Mouse (Mus musculus) right cerebral cortex, postnatal 10 days (tissue): Measurements from ENCODE around the gene Ranbp17.
"Not testable (repeated sequence)": the region's sequence is repeated elsewhere in the genome, so short reads cannot be mapped to it uniquely, and the experiment has no call there.

Source experiments
- DNase-seq, 2 experiments: peaks; one replicate each; pipeline ENCODE4 v3.0.0; 2021; ENCODE audit warnings: low spot score in 2 of 2

Gene Ranbp17

DNA sequence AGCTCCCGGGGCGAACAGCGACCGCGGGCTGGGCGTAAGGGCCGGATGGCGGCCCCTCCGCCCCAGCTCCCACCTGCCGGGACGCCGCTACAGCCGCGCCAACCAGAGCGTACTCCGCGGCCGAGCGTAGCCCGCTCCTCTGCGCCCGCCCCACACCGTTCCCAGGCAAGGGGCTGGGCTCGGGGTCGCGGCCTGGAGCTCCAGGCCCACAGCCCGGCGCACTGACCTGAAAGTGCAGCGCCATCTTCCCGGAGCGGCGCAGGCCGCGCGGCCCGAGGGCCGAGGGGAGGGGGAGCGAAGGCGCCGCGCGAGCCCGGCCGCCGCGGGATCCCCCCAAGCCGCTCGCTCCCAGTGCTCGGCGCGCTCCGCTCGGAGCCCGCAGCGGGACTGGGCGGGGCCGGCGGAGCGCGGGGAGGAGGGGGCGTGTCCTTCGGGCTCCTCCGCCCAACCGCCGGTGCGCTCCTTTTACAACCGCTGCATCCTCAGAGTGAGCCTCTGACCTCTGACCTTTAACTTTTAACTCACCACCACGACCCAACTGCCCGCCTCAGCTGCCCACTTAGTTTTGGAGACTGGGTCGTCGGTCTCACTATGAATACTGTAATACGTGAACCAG lies at the start of gene Ranbp17:
Gene Ranbp17, minus strand, starts transcription at position 371 of the 616 bp plus-strand sequence.
- DNase-seq: peak; percentile 57 to 60

DNA sequence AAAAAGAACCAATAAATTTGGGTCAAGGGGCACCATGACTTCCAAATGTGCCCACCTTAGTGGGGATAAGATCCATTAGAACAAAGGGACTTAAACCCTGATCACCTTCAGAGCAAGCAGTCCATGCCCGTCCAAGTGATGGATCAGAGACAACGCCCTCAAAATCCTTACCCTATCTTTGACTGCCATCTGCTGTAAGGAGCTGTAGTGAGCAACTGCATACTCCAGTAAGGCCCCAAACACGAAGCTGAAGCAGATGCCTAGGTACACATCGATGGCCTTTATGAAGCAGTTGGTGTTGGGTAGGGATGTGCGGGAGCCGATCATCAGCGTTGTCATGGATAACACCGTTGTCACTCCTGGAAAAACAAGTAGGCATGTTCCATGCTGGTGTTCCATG lies 40.6 kb upstream of the Ranbp17 start:
- DNase-seq: peak; percentile 24 to 26

DNA sequence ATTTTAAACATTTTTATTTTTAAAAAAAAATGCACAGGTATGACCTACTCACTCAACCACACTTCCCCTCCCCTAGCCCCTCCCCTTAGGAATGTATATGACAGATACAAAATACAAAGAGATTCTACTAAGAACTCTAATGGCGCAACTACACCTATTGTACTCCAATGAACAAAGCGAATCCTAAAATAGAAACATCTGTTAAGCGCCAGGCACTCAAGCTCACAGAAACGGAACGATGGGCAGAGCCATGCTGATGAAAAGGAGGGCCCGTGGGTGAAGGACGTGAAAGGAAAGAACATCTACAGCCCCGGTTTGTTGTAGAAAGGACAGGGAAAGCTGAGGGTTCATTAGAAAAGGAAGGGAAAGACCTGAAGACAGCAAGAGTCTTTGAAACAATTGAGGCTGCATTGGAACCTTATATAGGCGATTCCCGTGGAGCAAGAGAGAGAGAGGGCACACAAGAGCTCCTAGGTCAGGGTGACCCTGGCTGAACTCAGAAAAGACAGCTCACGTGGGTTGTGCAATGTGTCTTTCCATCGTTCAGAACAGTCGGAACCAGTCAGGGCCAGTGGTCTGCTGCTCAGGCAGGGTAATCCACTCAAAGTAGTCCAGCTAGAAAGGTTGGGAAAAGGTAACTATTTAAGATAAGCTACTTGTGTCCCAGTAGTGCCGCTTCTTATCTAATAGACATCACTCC lies 37.5 kb upstream of the Ranbp17 start:
- DNase-seq: no peak

DNA sequence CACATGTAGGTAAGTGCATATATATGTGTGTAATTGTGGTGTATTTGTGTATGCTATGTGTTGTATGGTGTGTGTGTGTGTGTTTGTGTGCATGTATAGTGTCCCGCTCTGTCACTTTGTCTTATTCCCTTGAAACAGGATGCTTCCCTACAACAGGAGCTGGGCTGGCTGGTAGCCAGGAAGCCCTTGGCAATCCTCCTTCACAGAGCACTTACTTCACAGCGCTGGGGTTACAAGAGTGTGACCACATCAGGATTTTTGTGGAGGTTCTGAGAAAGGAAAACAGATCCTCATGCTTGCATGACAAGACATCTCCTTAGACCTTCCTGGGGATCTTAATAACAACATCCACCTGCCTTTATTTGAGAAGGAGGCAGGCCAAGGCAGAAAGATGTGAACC lies 33.8 kb upstream of the Ranbp17 start:
- no peak for DNase-seq

DNA sequence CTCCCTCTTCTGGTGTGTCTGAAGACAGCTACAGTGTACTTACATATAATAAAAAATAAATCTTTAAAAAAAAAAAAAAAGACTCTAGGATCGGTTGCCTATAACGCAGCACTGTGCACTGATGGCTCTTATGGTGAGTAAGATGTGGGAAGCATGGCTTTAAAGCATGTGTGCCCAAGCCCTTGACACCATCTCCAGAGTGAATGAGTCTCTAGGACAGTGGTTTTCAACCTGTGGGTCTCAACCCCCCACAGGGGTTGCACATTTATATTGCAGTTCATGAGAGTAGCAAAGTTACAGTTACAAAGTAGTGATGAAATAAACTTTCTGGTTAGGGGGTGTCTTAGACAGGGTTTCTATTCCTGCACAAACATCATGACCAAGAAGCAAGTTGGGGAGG lies 31.4 kb upstream of the Ranbp17 start:
- DNase-seq: no peak

DNA sequence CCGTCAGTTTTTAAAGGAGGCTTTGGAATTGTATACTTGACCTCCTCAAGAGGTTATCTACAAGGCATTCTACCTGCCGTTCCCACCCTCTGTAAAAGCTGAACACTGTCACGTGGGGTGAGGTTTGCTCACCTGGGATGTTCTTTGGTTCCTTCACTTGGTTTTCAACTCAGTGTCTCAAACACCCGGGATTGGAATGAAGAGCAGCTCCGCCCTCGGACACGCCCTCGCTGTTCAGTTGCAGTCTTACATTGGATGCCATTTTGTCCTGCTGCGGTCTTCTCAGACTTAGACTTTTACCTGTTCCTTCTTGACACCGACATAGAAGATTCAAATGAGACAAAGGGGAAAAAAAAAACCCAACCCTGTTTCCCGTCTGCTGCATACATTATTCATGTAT lies 30.6 kb upstream of the Ranbp17 start:
- DNase-seq: no peak

DNA sequence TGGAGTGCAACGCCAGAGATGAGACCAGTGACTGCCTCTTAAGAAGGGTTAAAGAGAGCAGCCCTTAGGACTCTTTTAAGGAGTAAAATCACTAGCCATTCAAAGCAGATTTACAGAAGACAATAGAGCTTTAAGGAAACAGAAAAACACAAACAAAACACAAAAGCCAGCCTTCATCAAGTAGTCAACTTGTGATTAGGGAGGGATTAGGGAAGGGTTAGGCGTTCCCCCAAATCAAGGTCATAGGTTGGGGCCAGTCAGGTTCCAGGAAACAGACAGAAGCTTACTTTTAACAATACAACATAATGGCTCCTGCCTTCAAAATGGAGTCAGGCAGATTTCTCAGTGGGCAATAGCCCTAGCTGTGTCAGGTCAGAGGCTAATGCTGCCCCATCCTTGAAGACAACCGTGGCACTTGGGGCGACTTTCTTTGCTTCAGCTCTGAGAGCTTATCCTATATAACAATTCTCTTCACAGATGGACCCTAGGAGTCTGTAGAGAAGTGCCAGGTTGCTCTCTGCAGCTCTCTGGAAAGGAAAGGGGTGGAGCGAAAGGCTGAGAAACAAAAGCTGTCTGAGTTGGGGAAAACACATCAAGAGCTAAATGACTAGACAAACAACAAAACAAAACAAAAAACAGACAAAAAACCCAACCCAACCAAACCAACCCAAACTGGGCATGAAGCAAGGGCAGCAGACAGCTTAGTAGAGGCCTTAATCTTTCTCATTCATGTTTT lies 24.0 kb upstream of the Ranbp17 start:
- no peak for DNase-seq

DNA sequence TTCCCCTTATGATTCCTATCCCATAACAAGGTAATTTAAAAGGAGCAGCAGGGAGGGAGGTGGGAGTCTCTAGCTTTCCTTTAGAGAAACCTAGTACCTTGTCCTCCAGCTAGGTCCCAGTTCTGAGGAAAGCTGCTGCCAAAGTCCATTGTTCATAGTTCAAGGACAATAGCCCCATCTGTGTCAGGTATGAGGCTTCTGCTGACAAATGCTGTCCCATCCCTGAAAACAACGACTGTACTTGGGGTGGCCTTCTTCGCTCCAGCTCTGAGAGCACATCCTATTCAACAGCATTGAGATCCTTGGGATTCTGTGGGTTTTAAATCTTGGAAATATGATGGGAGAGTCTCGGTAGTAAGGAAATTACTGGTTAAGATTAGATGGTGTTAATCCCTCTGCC lies 23.1 kb upstream of the Ranbp17 start:
- no peak for DNase-seq

DNA sequence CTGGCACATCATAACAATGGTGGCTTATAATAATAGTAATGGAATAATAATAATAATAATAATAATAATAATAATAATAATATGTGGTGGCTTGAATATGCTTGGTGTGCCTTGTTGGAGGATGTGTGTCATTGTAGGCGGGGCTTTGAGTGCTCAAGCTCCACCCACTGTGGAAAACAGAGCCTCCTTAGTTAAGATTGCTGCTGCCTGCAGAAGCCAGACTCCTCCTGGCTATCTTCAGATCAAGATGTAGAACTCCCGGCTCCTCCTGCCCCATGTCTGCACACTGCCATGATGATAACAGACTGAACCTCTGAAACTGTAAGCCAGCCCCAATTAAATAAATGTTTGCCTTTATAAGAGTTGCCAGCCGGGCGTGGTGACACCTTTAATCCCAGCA lies 21.0 kb upstream of the Ranbp17 start:
- no peak for DNase-seq

DNA sequence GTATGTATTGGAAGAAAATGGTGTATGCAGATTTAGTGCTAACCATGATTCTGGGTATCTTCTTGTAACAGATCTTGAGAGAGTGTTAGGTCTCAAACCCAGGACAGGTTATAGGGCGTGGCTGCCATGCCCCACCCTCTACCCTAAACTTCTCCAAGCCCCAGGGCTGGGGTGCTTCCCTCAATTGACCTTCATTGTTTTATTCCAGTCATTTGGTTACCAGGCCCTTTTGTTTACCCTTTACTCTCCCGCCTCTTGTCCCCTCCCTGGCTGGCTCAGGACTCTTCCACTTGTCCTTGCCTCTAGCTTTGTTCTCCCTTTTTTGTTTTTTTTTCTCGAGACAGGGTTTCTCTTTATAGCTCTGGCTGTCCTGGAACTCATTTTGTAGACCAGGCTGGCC lies 20.0 kb upstream of the Ranbp17 start:
- no peak for DNase-seq

DNA sequence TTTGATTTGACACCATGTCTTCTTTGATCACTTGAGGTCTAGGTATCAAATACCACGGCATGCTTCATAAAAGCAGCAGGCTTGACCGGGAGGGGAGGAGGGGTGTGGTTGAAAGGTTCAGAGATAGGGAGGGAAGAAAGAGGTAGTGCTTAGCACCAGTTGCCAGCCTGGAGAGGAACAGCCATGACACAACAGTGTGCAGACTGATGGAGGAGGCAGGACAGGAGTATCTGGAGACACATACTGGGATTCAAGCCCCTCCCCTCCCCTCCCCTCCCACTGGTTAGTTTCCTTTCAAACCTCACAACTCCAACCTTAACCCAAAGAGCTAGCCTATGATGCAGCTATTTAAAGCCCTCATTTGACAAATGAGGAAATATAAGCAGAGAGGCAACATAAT lies 16.0 kb upstream of the Ranbp17 start:
- DNase-seq: no peak

DNA sequence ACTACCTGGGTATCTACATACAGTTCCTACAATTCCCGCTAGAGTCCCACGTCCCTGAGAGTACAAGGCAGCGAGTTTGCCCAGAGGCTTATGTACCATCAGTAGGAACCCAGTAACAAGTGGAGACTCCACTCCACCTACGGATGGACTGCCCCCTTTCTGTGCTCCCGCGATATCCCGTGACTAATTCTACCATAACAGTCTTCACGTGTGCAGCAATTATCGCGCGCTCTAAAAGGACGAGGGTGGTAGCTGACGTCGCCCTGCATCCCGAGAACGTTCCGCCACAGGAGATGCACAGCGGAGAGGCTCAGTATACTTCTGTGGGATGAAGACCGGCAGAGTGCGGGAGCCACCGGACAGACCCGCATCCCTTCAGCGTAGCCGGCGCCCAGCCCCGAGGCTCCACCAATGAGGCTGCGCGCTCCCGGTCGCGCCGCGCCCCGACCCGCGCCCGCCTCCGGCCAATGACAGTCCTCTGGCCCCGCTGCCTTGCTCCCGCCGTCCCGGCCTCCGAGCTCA lies 631 bp downstream of the Ranbp17 start:
- peak; percentile 68 to 84 for DNase-seq

DNA sequence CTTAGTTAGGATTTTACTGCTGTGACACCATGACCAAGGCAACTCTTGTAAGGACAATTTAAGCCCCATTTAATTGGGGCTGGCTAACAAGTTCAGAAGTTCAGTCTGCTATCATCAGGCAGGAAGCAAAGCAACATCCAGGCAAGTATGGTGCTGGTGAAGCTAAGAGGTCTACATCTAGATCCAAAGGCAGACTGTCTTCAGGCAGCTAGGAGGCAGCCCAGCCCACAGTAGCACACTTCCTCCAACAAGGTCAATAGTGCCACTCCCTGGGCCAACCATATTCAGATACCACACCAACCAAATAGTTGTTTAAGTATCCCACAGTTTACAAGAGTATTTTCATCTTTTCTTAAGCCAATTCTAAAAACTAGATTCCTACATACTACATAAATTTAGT lies 4.1 kb downstream of the Ranbp17 start:
- DNase-seq: no peak

DNA sequence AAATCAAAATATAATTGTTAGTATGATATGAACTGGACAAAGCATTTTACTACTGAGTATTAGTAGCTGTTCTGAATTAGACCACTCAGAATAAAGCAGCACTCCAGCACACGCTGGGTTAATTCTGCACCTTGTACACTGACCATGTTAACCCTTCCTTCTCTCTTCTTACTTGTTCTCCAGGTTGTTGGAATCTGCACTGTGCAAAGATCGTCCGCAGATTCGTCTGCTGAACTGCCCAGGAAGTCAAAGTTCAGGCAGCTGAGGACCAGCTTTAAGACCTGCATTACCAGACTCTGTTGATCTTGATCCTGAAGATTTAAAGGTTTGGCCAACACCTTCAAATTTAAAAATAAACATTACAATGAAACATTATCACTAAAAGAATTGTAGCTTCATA lies 27.8 kb downstream of the Ranbp17 start:
- no peak for DNase-seq

DNA sequence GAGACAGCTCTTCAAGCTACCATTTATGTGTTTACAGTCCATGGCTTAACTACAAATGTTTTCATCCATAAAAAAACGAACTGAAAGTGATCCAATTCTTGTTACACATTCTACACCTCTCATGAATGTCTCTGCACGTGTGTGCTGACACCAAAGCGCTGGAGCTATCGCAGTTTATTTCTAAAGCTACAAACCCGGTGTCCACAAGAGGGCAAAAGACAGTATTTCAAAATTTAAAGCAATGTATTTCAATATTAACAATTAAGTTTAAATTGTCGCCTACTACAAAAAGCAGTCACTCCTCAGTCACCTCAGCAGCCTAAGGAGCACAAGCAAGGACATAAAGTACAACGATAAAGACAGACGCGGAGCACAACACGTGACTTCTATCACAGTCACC lies 33.1 kb downstream of the Ranbp17 start:
- no peak for DNase-seq

DNA sequence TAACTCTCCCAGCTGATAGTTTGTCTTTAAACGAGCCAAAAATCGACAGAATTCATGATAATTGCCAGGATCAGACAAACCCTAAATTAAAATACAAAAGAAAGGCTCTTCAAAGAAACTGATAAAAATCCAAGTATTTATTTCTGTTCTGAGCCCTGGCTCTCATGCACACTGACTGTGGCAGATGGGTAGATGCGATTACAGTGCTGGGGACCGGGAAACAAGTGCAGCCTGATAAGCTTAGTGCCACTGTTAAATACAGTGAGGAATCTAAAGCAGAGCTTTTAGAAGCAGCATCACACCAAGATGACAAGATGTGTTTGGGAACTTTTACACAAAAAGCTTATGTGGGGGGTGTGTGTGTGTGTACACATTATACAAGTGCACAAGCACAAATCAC lies 34.3 kb downstream of the Ranbp17 start:
- peak in 1 of 2 experiments; percentile 26 for DNase-seq

DNA sequence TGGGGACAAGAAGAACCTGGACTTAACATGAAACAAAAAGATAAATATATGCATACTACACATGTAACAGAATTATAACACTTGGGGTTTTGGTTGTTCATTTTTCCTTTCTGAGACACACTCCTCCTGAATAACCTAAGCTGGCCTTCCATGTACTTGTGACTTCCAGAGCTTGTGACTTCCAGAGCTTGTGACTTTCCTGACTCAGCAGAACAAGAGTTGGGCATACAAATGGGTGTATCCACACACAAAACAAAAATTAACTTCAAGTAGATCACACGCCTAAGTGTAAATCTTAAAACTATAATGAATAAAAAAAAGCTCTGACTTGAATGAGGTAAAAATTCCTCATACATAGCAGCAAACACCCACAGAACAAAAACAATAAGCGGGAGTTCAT lies 36.9 kb downstream of the Ranbp17 start:
- DNase-seq: no peak

DNA sequence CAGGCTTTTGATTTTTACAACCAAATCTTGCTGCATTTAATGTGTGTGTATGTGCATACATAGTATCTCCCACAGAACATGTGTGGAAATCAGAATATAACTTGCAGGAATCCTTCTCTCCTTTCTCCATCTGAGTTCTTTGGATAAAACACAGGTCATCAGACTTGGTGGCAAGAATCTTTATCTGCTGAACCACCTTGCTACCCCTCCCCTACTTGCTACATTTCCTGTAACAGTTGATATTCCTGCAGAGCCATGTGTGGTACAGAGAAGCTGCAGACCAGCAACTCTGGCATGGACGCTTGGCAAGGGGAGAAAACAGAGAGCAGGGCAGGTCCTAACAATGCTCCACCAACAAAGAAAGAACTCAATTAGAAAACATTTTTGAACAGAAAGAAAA lies 52.4 kb downstream of the Ranbp17 start:
- DNase-seq: no peak

DNA sequence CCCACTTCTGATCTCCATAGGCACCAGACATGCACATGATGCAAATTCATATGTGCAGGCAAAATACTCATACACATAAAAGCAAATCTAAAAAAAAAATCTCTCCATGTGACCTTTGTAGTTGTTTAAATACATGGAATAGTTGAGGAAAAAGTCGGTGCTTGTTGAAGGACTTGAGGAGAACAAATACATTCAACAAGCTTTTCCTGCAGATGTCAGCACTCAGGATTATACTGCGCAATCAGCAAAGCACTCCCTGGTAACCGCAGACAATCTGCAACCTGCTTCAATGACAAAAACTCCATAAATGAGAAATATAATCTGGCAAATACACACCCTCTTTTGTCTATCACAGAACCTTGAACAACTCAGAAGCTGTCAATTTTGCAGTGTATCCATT lies 59.5 kb downstream of the Ranbp17 start:
- no peak for DNase-seq

DNA sequence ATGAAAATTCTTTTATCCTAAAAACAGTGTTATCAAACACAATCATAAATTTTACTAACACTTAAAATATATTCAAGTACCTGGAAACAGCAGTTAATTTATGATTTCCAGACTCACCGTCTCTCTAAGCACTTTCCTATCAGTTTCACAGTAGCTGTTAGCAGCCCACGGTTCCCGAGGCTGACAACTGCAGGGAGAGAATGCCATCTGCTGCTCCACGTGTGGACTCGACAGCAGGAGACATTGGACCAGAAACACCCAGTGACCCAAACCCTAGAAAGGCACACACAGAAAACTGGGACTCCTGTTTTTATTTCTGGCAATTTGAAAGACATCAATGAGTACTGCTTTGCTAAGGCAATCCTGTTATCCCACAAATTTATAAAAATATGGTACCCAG lies 79.7 kb downstream of the Ranbp17 start:
- DNase-seq: peak in 1 of 2 experiments; percentile 31

DNA sequence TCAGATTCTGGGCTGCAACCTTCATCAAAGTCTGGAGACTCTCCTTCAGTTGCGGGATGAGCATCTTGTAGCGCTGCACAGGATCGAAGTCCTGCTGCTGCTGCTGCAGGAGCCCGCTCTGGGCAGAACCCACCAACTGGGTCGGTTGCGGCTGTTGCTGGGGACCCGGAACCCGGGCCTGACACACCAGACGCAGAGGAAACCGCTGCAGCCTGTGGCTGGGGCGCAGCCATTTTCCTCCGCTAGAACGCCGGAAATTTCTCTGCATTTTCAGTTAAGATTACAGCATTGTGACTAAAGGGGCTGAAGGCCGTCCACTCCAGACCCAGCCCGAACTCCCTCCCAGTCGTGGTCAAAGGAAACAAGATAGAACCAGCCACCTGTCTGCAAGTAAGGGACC lies 85.3 kb downstream of the Ranbp17 start:
- DNase-seq: not testable (repeated sequence)

DNA sequence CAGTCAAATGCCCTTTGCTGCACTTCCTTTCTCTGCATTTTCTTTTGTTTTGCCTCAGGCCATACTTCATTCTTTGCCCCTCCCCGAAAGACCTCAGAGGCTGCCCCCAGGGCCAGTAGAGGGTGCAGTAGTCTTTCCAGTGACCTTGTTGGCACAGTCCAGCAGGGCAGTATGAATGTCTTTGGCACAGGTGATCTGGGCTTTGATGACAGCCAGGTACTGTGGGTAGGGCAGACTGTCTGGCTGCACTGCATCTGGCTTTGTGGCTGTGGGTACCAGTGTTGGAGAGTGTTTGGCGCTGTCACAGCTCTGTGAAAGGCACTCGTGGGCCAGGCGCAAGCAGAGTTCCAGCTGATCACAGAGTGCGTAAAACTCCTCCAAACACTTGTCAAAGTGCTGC lies 85.8 kb downstream of the Ranbp17 start:
- not testable (repeated sequence) for DNase-seq

DNA sequence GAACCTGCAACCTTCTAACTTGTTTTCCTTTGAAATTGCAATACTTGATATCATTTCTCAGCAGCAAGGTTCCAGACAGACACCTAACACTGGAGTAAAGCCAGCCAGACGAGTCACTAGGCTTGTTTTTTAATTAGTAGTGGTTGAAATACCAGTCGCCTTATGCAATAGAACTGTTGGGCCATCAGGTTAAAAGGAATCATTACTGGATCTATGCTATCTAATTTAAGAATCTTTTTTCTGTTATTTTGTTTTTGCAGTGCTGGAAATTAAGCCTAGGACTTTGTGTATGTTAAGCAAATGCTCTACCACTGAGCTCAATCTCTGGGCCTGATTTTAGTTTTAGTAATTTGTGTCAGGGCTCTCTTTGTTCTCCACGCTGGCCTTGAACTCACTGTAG lies 91.3 kb downstream of the Ranbp17 start:
- DNase-seq: no peak
